Mouse (Mus musculus) macrophage (primary cell): Measurements from ENCODE around the gene Cox8a. TPM values are rescaled to one million over a fixed set of nuclear protein-coding genes. Genes with fewer than 3 reads are reported as not detected.

Experiments used
- H3K27ac ChIP-seq: fragments of 350-480 bp; formaldehyde crosslinking; 2 replicates; pipeline ENCODE4 v1.9.0; 2021
- H3K36me3 ChIP-seq: fragments of 350-480 bp; formaldehyde crosslinking; 2 replicates; pipeline ENCODE4 v1.9.0; 2021; ENCODE audit errors: inconsistent target
- H3K4me3 ChIP-seq: fragments of 350-480 bp; formaldehyde crosslinking; 2 replicates; pipeline ENCODE4 v1.9.0; 2021; ENCODE audit errors: inconsistent target
- H3K79me2 ChIP-seq: fragments of 350-480 bp; formaldehyde crosslinking; 2 replicates; pipeline ENCODE4 v1.9.0; 2021; ENCODE audit errors: inconsistent target
- WGBS: methylation state at CpG from one replicate; pipeline ENCODE4 v1.1.7; 2026; ENCODE audit warnings: inconsistent platforms; ENCODE audit not compliant: missing documents; 5-methylcytosine and 5-hydroxymethylcytosine counted together
- polyA plus RNA-seq: library from polyadenylated mRNA; stranded (reverse); fragments of 250-400 nt; gene quantifications from 3 replicates; pipeline ENCODE4 v1.2.4, GENCODE M21; 2018; ENCODE audit warnings: inconsistent platforms

Cox8a gene
- polyA plus RNA-seq, 1 experiment from 2014 or later, result 220 TPM

- no peaks in the 10 kb centered on the region for H3K79me2 ChIP-seq
- 85% methylated on average over 4 of the region's 4 CpGs for WGBS
- H3K36me3 ChIP-seq, result no peaks in the 10 kb centered on the region
- H3K27ac ChIP-seq, result no peak overlapping the region
- no peak overlapping the region for H3K4me3 ChIP-seq
Measured at GRCm38 (mm10) chr19:7185059-7185458, 32.4 kb downstream of the Cox8a start.

GRCm38 (mm10) chr19:7183419-7183818 lies 34.0 kb downstream of the Cox8a start:
- H3K27ac ChIP-seq, result no peak overlapping the region
- 95% methylated on average over 11 of the region's 11 CpGs for WGBS
- no peaks in the 10 kb centered on the region for H3K36me3 ChIP-seq
- H3K4me3 ChIP-seq, result no peak overlapping the region
- no peaks in the 10 kb centered on the region for H3K79me2 ChIP-seq

GRCm38 (mm10) chr19:7182273-7182949 lies 35.0 kb downstream of the Cox8a start:
- 16% methylated on average over 23 of the region's 23 CpGs for WGBS
- Histone ChIP-seq H3K79me2 (no peaks in the 10 kb centered on the region), H3K4me3 (no peak overlapping the region), H3K27ac (no peak overlapping the region), H3K36me3 (no peaks in the 10 kb centered on the region)

GRCm38 (mm10) chr19:7181496-7181895 lies 35.9 kb downstream of the Cox8a start:
- Histone ChIP-seq H3K4me3 (no peak overlapping the region), H3K27ac (no peak overlapping the region), H3K79me2 (no peaks in the 10 kb centered on the region), H3K36me3 (no peaks in the 10 kb centered on the region)
- 96% methylated on average over 6 of the region's 7 CpGs for WGBS

- H3K27ac ChIP-seq, result no peak overlapping the region
- no peaks in the 10 kb centered on the region for H3K36me3 ChIP-seq
- H3K79me2 ChIP-seq, result no peaks in the 10 kb centered on the region
- 89% methylated on average over 8 of the region's 8 CpGs for WGBS
- no peak overlapping the region for H3K4me3 ChIP-seq
Measured at GRCm38 (mm10) chr19:7180756-7181405, 36.5 kb downstream of the Cox8a start.

- Histone ChIP-seq H3K36me3 (no peaks in the 10 kb centered on the region), H3K27ac (no peak overlapping the region), H3K79me2 (no peaks in the 10 kb centered on the region), H3K4me3 (no peak overlapping the region)
- 24% methylated on average over 3 of the region's 3 CpGs for WGBS
Measured at GRCm38 (mm10) chr19:7178841-7179452, 38.5 kb downstream of the Cox8a start.

GRCm38 (mm10) chr19:7177804-7178511 lies 39.5 kb downstream of the Cox8a start:
- H3K36me3 ChIP-seq, result no peaks in the 10 kb centered on the region
- 94% methylated on average over 13 of the region's 13 CpGs for whole genome bisulfite sequencing
- no peak overlapping the region for H3K4me3 ChIP-seq
- no peak overlapping the region for H3K27ac ChIP-seq
- no peaks in the 10 kb centered on the region for H3K79me2 ChIP-seq

GRCm38 (mm10) chr19:7176041-7176696 lies 41.2 kb downstream of the Cox8a start:
- H3K27ac ChIP-seq, result no peak overlapping the region
- WGBS, result 90% methylated on average over 10 of the region's 11 CpGs
- H3K4me3 ChIP-seq, result no peak overlapping the region
- H3K79me2 ChIP-seq, result no peaks in the 10 kb centered on the region
- no peaks in the 10 kb centered on the region for H3K36me3 ChIP-seq

GRCm38 (mm10) chr19:7172051-7172866 lies 45.2 kb downstream of the Cox8a start:
- Histone ChIP-seq H3K27ac (no peak overlapping the region), H3K79me2 (no peaks in the 10 kb centered on the region), H3K36me3 (no peaks in the 10 kb centered on the region), H3K4me3 (no peak overlapping the region)
- 77% methylated on average over 12 of the region's 13 CpGs for WGBS

- Histone ChIP-seq H3K79me2 (no peaks in the 10 kb centered on the region), H3K36me3 (no peaks in the 10 kb centered on the region), H3K27ac (no peak overlapping the region), H3K4me3 (no peak overlapping the region)
- 65% methylated on average over 8 of the region's 8 CpGs for WGBS
Measured at GRCm38 (mm10) chr19:7171447-7171846, 46.0 kb downstream of the Cox8a start.

GRCm38 (mm10) chr19:7170916-7171315 lies 46.5 kb downstream of the Cox8a start:
- Histone ChIP-seq H3K79me2 (no peaks in the 10 kb centered on the region), H3K4me3 (no peak overlapping the region), H3K36me3 (no peaks in the 10 kb centered on the region), H3K27ac (no peak overlapping the region)
- WGBS, result 95% methylated on average over 6 of the region's 6 CpGs

GRCm38 (mm10) chr19:7168423-7168822 lies 49.0 kb downstream of the Cox8a start:
- Histone ChIP-seq H3K36me3 (no peaks in the 10 kb centered on the region), H3K79me2 (no peaks in the 10 kb centered on the region), H3K27ac (no peak overlapping the region), H3K4me3 (no peak overlapping the region)
- WGBS, result 89% methylated on average over 2 of the region's 2 CpGs

- 37% methylated on average over 6 of the region's 6 CpGs for WGBS
- no peaks in the 10 kb centered on the region for H3K36me3 ChIP-seq
- no peaks in the 10 kb centered on the region for H3K79me2 ChIP-seq
Measured at GRCm38 (mm10) chr19:7166767-7167166, 50.6 kb downstream of the Cox8a start.

More at GRCm38 (mm10) chr19:7166767-7167166, 50.6 kb downstream of the Cox8a start:
- Histone ChIP-seq H3K27ac (no peak overlapping the region), H3K4me3 (no peak overlapping the region)
